Mouse (Mus musculus) heart, adult 2 months (tissue): ENCODE data around the gene 3100002H09Rik.

Experiments used
- CTCF ChIP-seq: fragments of 200-600 bp; IDR thresholded peaks from 2 replicates; pipeline ENCODE4 v1.8.1; 2022; ENCODE audit warnings: antibody characterized with exemption, mild to moderate bottlenecking, moderate library complexity
- EP300 ChIP-seq: fragments of 200-500 bp; IDR thresholded peaks from 2 replicates; pipeline ENCODE4 v1.6.1; 2011; ENCODE audit warnings: low read depth, low read length, control low read depth; ENCODE audit not compliant: insufficient read depth
- POLR2A ChIP-seq: fragments of 200-500 bp; IDR thresholded peaks from 2 replicates; pipeline ENCODE4 v1.6.1; 2011; ENCODE audit warnings: mild to moderate bottlenecking, low read depth, low read length, control low read depth; ENCODE audit not compliant: insufficient read depth

DNA sequence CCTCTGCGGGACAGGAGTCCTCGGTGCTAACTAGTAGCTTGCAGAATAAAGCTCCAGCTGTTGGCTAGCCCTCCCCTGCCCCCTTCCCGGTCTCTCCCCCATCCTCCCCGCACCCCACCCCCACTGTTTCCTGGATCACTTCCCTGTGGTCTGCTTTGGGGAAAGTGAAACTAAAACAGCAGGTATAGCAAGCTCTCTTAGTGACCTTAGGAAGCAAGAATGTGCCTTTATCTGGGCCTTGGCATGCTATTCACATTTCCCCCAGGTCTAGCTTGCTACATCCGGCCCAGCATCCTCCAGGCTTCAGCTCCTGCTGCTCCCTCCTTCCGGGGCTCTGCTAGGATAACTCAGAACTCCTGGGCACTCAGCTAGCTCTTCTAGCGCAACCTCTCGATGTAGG lies 36.0 kb upstream of the 3100002H09Rik start:
- TF ChIP-seq EP300 (no peak), CTCF (no peak), POLR2A (no peak)
